Comparison of ENCODE assay signal across 30 mouse cellular contexts in genomic region chr14:99127509-99127908, GRCm38 (mm10).
"Had no signal": no experiment of that assay in that cellular context is flagged by ENCODE, and none has a peak within 500 bp of the region (broad histone marks: within the 10 kb centered on the region; RNA-seq: fewer than 3 reads in every experiment).

No protein-coding gene starts in this region.

- H3K4me3 ChIP-seq: left cerebral cortex, adult 2 months; limb, embryonic 10.5 days; limb, embryonic 12.5 days; limb, embryonic 13.5 days; limb, embryonic 15.5 days; liver, embryonic 12.5 days; liver, embryonic 13.5 days; liver, embryonic 15.5 days; lung, embryonic 15.5 days; megakaryocyte, embryonic 14.5 days; midbrain, embryonic 10.5 days; midbrain, embryonic 12.5 days; midbrain, embryonic 13.5 days; midbrain, embryonic 15.5 days; myocyte; neural tube, embryonic 12.5 days had no signal

- H3K36me3 ChIP-seq: liver, embryonic 15.5 days had no signal

- H3K4me2 ChIP-seq: limb, embryonic 12.5 days; limb, embryonic 13.5 days; limb, embryonic 15.5 days; liver, embryonic 11.5 days; liver, embryonic 12.5 days; liver, embryonic 13.5 days; liver, embryonic 15.5 days; lung, embryonic 14.5 days; lung, embryonic 15.5 days; midbrain, embryonic 12.5 days; midbrain, embryonic 13.5 days; midbrain, embryonic 15.5 days; neural tube, embryonic 12.5 days had no signal

- DNase-seq: left cerebral cortex, postnatal 4 days; liver; liver, embryonic 13.5 days; lung, adult 18-20 months; lung, adult 2 months; lung, embryonic 14.5 days; lung, postnatal 10 days; lung, postnatal 14 days; lung, postnatal 36 days; lung, postnatal 4 days had no signal

- H3K9me3 ChIP-seq: limb, embryonic 10.5 days; limb, embryonic 12.5 days; limb, embryonic 13.5 days; limb, embryonic 15.5 days; liver, embryonic 12.5 days; liver, embryonic 13.5 days; liver, embryonic 15.5 days; lung, embryonic 15.5 days; megakaryocyte, embryonic 14.5 days; midbrain, embryonic 10.5 days; midbrain, embryonic 12.5 days; midbrain, embryonic 13.5 days; midbrain, embryonic 15.5 days; neural tube, embryonic 12.5 days had no signal

- H3K9ac ChIP-seq: limb, embryonic 12.5 days; limb, embryonic 13.5 days; limb, embryonic 15.5 days; liver, embryonic 12.5 days; liver, embryonic 13.5 days; liver, embryonic 14.5 days; liver, embryonic 15.5 days; lung, embryonic 14.5 days; lung, embryonic 15.5 days; midbrain, embryonic 12.5 days; midbrain, embryonic 13.5 days; midbrain, embryonic 15.5 days; neural tube, embryonic 12.5 days had no signal

- H3K27me3 ChIP-seq: limb, embryonic 12.5 days; limb, embryonic 13.5 days; limb, embryonic 15.5 days; liver, embryonic 12.5 days; liver, embryonic 13.5 days; liver, embryonic 15.5 days; lung, embryonic 15.5 days; megakaryocyte, embryonic 14.5 days; midbrain, embryonic 12.5 days; midbrain, embryonic 13.5 days; midbrain, embryonic 15.5 days; neural tube, embryonic 12.5 days had no signal

- H3K4me1 ChIP-seq: limb, embryonic 10.5 days; limb, embryonic 12.5 days; limb, embryonic 13.5 days; limb, embryonic 15.5 days; liver, embryonic 12.5 days; liver, embryonic 13.5 days; liver, embryonic 15.5 days; lung, embryonic 15.5 days; megakaryocyte, embryonic 14.5 days; midbrain, embryonic 10.5 days; midbrain, embryonic 12.5 days; midbrain, embryonic 13.5 days; midbrain, embryonic 15.5 days; neural tube, embryonic 12.5 days had no signal

- ATAC-seq: liver, embryonic 12.5 days; lung, postnatal 0 days; midbrain, embryonic 13.5 days; midbrain, embryonic 15.5 days; midbrain, embryonic 16.5 days had no signal

- H3K27ac ChIP-seq: left cerebral cortex, adult 2 months; limb, embryonic 10.5 days; limb, embryonic 12.5 days; limb, embryonic 13.5 days; limb, embryonic 15.5 days; liver, embryonic 12.5 days; liver, embryonic 13.5 days; liver, embryonic 14.5 days; liver, embryonic 15.5 days; lung, embryonic 15.5 days; macrophage; midbrain, embryonic 10.5 days; midbrain, embryonic 12.5 days; midbrain, embryonic 13.5 days; midbrain, embryonic 15.5 days; neural tube, embryonic 12.5 days had no signal
